Mouse (Mus musculus) embryonic facial prominence, embryonic 11.5 days (tissue): ENCODE results near the gene Wdr59. TPM values are rescaled to one million over a fixed set of nuclear protein-coding genes. Genes with fewer than 3 reads are reported as not detected.

ENCODE experiments used
- ATAC-seq: fragments of 200-750 bp; cut with Nextera tagmentation; replicated peaks from 2 replicates; pipeline ENCODE4 v1.8.0; 2017; ENCODE audit warnings: low read depth; ENCODE audit not compliant: insufficient number of reproducible peaks, low FRiP score, low TSS enrichment
- DNase-seq: peaks from one replicate; pipeline ENCODE4 v3.0.0-alpha.2; 2015; ENCODE audit warnings: low spot score
- H3K27ac ChIP-seq: fragments of 300-500 bp; sonication (generic); replicated peaks from 2 replicates; pipeline ENCODE4 v1.5.1; 2014; ENCODE audit warnings: mild to moderate bottlenecking, low read depth, low read length, control low read depth
- H3K27me3 ChIP-seq: fragments of 300-500 bp; sonication (generic); 2 replicates; pipeline ENCODE4 v1.6.1; 2014; ENCODE audit warnings: mild to moderate bottlenecking, low read length, moderate library complexity, mixed read lengths; ENCODE audit not compliant: control insufficient read depth, insufficient read depth
- H3K36me3 ChIP-seq: fragments of 300-500 bp; sonication (generic); replicated peaks from 2 replicates; pipeline ENCODE4 v1.6.1; 2014; ENCODE audit warnings: low read depth, mild to moderate bottlenecking, low read length, moderate library complexity, mixed read lengths; ENCODE audit not compliant: control insufficient read depth, insufficient read depth
- H3K4me1 ChIP-seq: fragments of 300-500 bp; sonication (generic); 2 replicates; pipeline ENCODE4 v1.6.1; 2014; ENCODE audit warnings: low read length, mixed read lengths; ENCODE audit not compliant: control insufficient read depth, insufficient read depth
- H3K4me2 ChIP-seq: fragments of 300-500 bp; sonication (generic); 2 replicates; pipeline ENCODE4 v1.6.1; 2014; ENCODE audit warnings: low read depth, mild to moderate bottlenecking, control low read depth, low read length, moderate library complexity
- H3K4me3 ChIP-seq: fragments of 300-500 bp; sonication (generic); 2 replicates; pipeline ENCODE4 v1.5.1; 2014; ENCODE audit warnings: low read depth, low read length, control low read depth
- H3K9ac ChIP-seq: fragments of 300-500 bp; sonication (generic); replicated peaks from 2 replicates; pipeline ENCODE4 v1.6.1; 2014; ENCODE audit warnings: mild to moderate bottlenecking, control low read depth, low read length
- H3K9me3 ChIP-seq: fragments of 300-500 bp; sonication (generic); replicated peaks from 2 replicates; pipeline ENCODE4 v1.6.1; 2016; ENCODE audit warnings: mild to moderate bottlenecking, low read length, inconsistent platforms, mixed read lengths; ENCODE audit not compliant: control insufficient read depth
- WGBS: fragments of 180-500 bp; shearing (Covaris S2); extraction: QIAGEN DNeasy Blood & Tissue Kit; methylation state at CpG from one replicate; pipeline ENCODE4 v1.1.7; 2014; 5-methylcytosine and 5-hydroxymethylcytosine counted together
- polyA plus RNA-seq: library from polyadenylated mRNA; unstranded; fragments of >200 nt; fragmentation: Nextera tagmentation; extraction: Ambion mirVana; gene quantifications from 2 replicates; pipeline ENCODE4 v1.2.1, GENCODE M21; 2014

Gene Wdr59
- polyA plus RNA-seq, 1 experiment from 2014 or later, result 3.8 TPM

- Histone ChIP-seq H3K9ac (0 out of 2 replicates have a peak overlapping the region, but pooled peaks have one; percentile 1), H3K27ac (no peak overlapping the region), H3K4me1 (no peaks in the 10 kb centered on the region), H3K9me3 (no peaks in the 10 kb centered on the region), H3K27me3 (no peaks in the 10 kb centered on the region), H3K4me3 (no peak overlapping the region), H3K36me3 (no peaks in the 10 kb centered on the region), H3K4me2 (no peak overlapping the region)
- DNase-seq (peak; percentile 89), ATAC-seq (no peak)
- 23% methylated on average over 9 of the region's 9 CpGs for WGBS
These were observed 82.7 kb downstream of the Wdr59 start for GRCm38 (mm10) chr8:111439189-111439588.

GRCm38 (mm10) chr8:111435071-111435828 lies 86.6 kb downstream of the Wdr59 start:
- H3K9me3 ChIP-seq, result no peaks in the 10 kb centered on the region
- DNase-seq (peak; percentile 3), ATAC-seq (no peak)
- no peaks in the 10 kb centered on the region for H3K4me1 ChIP-seq
- H3K4me2 ChIP-seq, result no peak overlapping the region
- no peak overlapping the region for H3K9ac ChIP-seq
- no peak overlapping the region for H3K4me3 ChIP-seq
- H3K27ac ChIP-seq, result no peak overlapping the region
- H3K27me3 ChIP-seq, result no peaks in the 10 kb centered on the region
- WGBS, result 65% methylated on average over 11 of the region's 11 CpGs
- no peaks in the 10 kb centered on the region for H3K36me3 ChIP-seq

GRCm38 (mm10) chr8:111424646-111425045 lies 97.2 kb downstream of the Wdr59 start:
- H3K27me3 ChIP-seq, result no peaks in the 10 kb centered on the region
- ATAC-seq, result no peak
- no peak for DNase-seq
- no peaks in the 10 kb centered on the region for H3K4me1 ChIP-seq
- H3K36me3 ChIP-seq, result no peaks in the 10 kb centered on the region
- H3K9me3 ChIP-seq, result no peaks in the 10 kb centered on the region
- no peak overlapping the region for H3K9ac ChIP-seq
- no peak overlapping the region for H3K27ac ChIP-seq
- no peak overlapping the region for H3K4me2 ChIP-seq
- no peak overlapping the region for H3K4me3 ChIP-seq
- 90% methylated on average over 9 of the region's 9 CpGs for WGBS

- ATAC-seq, result no peak
- Histone ChIP-seq H3K9me3 (no peaks in the 10 kb centered on the region), H3K27ac (no peak overlapping the region), H3K9ac (no peak overlapping the region), H3K36me3 (no peaks in the 10 kb centered on the region), H3K4me2 (no peak overlapping the region), H3K4me3 (no peak overlapping the region), H3K27me3 (no peaks in the 10 kb centered on the region), H3K4me1 (no peaks in the 10 kb centered on the region)
- DNase-seq, result no peak
- WGBS, result 87% methylated on average over 11 of the region's 11 CpGs
These were observed 97.7 kb downstream of the Wdr59 start for GRCm38 (mm10) chr8:111424181-111424580.

GRCm38 (mm10) chr8:111422614-111423013 lies 99.3 kb downstream of the Wdr59 start:
- ATAC-seq (no peak), DNase-seq (no peak)
- Histone ChIP-seq H3K9me3 (no peaks in the 10 kb centered on the region), H3K27me3 (no peaks in the 10 kb centered on the region), H3K4me2 (no peak overlapping the region), H3K27ac (no peak overlapping the region), H3K4me3 (no peak overlapping the region), H3K4me1 (no peaks in the 10 kb centered on the region), H3K36me3 (no peaks in the 10 kb centered on the region), H3K9ac (no peak overlapping the region)
- WGBS, result 84% methylated on average over 2 of the region's 2 CpGs

- 80% methylated on average over 3 of the region's 3 CpGs for whole genome bisulfite sequencing
These were observed 102.7 kb downstream of the Wdr59 start for GRCm38 (mm10) chr8:111419171-111419570.

GRCm38 (mm10) chr8:111418601-111419000 lies 103.3 kb downstream of the Wdr59 start:
- ATAC-seq, result peak; percentile 34; the same call in 1 of the 2 replicates
- WGBS, result 31% methylated on average over 9 of the region's 9 CpGs
- no peaks in the 10 kb centered on the region for H3K36me3 ChIP-seq
- H3K4me1 ChIP-seq, result no peaks in the 10 kb centered on the region
- no peaks in the 10 kb centered on the region for H3K27me3 ChIP-seq
- DNase-seq, result peak; percentile 55
- H3K27ac ChIP-seq, result no peak overlapping the region
- no peak overlapping the region for H3K4me2 ChIP-seq
- H3K9me3 ChIP-seq, result no peaks in the 10 kb centered on the region
- no peak overlapping the region for H3K4me3 ChIP-seq
- H3K9ac ChIP-seq, result no peak overlapping the region

More at GRCm38 (mm10) chr8:111419171-111419570, 102.7 kb downstream of the Wdr59 start:
- no peaks in the 10 kb centered on the region for H3K4me1 ChIP-seq
- ATAC-seq, result peak; percentile 44
- no peak for DNase-seq
- no peaks in the 10 kb centered on the region for H3K27me3 ChIP-seq
- H3K9me3 ChIP-seq, result no peaks in the 10 kb centered on the region
- H3K27ac ChIP-seq, result no peak overlapping the region
- H3K4me3 ChIP-seq, result no peak overlapping the region
- no peaks in the 10 kb centered on the region for H3K36me3 ChIP-seq
- no peak overlapping the region for H3K9ac ChIP-seq
- H3K4me2 ChIP-seq, result no peak overlapping the region

GRCm38 (mm10) chr8:111417222-111417621 lies 104.7 kb downstream of the Wdr59 start:
- no peak for DNase-seq
- no peaks in the 10 kb centered on the region for H3K4me1 ChIP-seq
- no peak overlapping the region for H3K4me3 ChIP-seq
- WGBS, result 85% methylated on average over 10 of the region's 10 CpGs
- no peaks in the 10 kb centered on the region for H3K27me3 ChIP-seq
- no peaks in the 10 kb centered on the region for H3K36me3 ChIP-seq
- no peak overlapping the region for H3K4me2 ChIP-seq
- H3K9me3 ChIP-seq, result no peaks in the 10 kb centered on the region
- no peak for ATAC-seq
- no peak overlapping the region for H3K9ac ChIP-seq
- no peak overlapping the region for H3K27ac ChIP-seq
